Mouse (Mus musculus) brain, embryonic 14.5 days (tissue): Measurements from ENCODE around the gene Atp5b.

ENCODE experiments used
- CTCF ChIP-seq: fragments of 200-500 bp; IDR thresholded peaks from 2 replicates; pipeline ENCODE4 v1.5.1; 2012; ENCODE audit warnings: inconsistent platforms, mild to moderate bottlenecking, moderate library complexity, borderline replicate concordance; ENCODE audit not compliant: insufficient read depth, insufficient read length; ENCODE audit errors: extremely low read depth
- POLR2A ChIP-seq: fragments of 200-500 bp; IDR thresholded peaks from 2 replicates; pipeline ENCODE4 v1.6.1; 2012; ENCODE audit warnings: mild to moderate bottlenecking, inconsistent platforms, borderline replicate concordance; ENCODE audit not compliant: poor library complexity, insufficient read depth, insufficient read length, severe bottlenecking; ENCODE audit errors: extremely low read depth

- TF ChIP-seq CTCF, result peak; percentile 82
- no peak for TF ChIP-seq POLR2A
Observed at GRCm38 (mm10) chr10:128090651-128091563, 7.8 kb downstream of the Atp5b start.
